Mouse (Mus musculus) lung, postnatal 0 days (tissue): ENCODE results near the gene F2rl1.

Experiments used
- CTCF ChIP-seq: IDR thresholded peaks from 2 replicates; pipeline ENCODE4 v1.5.1; 2016; ENCODE audit warnings: antibody characterized with exemption, mild to moderate bottlenecking
- EP300 ChIP-seq: IDR thresholded peaks from 2 replicates; pipeline ENCODE4 v1.6.1; 2016; ENCODE audit warnings: antibody characterized with exemption, mild to moderate bottlenecking, control low read depth

DNA sequence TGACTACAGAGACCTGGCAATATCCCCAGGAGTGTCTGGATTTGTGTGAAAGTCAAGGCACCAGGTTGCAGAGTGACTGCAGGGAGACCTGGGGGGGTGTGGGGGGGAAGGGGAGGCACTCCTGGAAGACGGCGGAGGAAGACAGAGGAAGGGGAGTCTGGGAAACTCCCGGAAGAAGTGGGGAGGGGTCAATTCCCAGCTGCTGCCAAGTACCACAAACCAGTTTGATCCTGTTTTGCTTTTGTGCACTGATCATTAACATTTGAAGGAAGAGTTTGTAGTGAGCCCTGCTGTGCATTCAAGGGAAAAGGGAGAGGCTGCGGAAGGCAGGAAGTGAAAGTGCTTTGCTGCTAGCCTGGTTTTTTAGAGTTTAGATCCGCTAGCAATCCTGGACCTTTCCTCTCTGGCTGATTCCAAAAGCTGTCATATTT, 9.1 kb upstream of the F2rl1 start:
- TF ChIP-seq CTCF (no peak), EP300 (no peak)
